Mouse (Mus musculus) kidney, embryonic 16.5 days (tissue): ENCODE results near the gene Tarm1. TPM values are rescaled to one million over a fixed set of nuclear protein-coding genes. Genes with fewer than 3 reads are reported as not detected.

Experiments
- ATAC-seq: fragments of 200-750 bp; cut with Nextera tagmentation; 2 replicates; pipeline ENCODE4 v1.8.0; 2017; ENCODE audit warnings: moderate TSS enrichment; ENCODE audit not compliant: low FRiP score, low TSS enrichment
- H3K27ac ChIP-seq: fragments of 300-500 bp; sonication (generic); 2 replicates; pipeline ENCODE4 v1.5.1; 2014; ENCODE audit warnings: low read length
- H3K27me3 ChIP-seq: fragments of 300-500 bp; sonication (generic); 2 replicates; pipeline ENCODE4 v1.6.1; 2014; ENCODE audit warnings: low read length, control low read depth, mixed read lengths; ENCODE audit not compliant: insufficient read depth
- H3K36me3 ChIP-seq: fragments of 300-500 bp; sonication (generic); 2 replicates; pipeline ENCODE4 v1.6.1; 2014; ENCODE audit warnings: low read length, control low read depth, mixed read lengths; ENCODE audit not compliant: insufficient read depth
- H3K4me1 ChIP-seq: fragments of 300-500 bp; sonication (generic); 2 replicates; pipeline ENCODE4 v1.6.1; 2014; ENCODE audit warnings: low read length, control low read depth, mixed read lengths; ENCODE audit not compliant: insufficient read depth
- H3K4me2 ChIP-seq: fragments of 300-500 bp; sonication (generic); replicated peaks from 2 replicates; pipeline ENCODE4 v1.6.1; 2014; ENCODE audit warnings: low read depth, low read length
- H3K4me3 ChIP-seq: fragments of 300-500 bp; sonication (generic); 2 replicates; pipeline ENCODE4 v1.5.1; 2014; ENCODE audit warnings: mild to moderate bottlenecking, low read length
- H3K9ac ChIP-seq: fragments of 300-500 bp; sonication (generic); replicated peaks from 2 replicates; pipeline ENCODE4 v1.6.1; 2014; ENCODE audit warnings: low read length
- H3K9me3 ChIP-seq: fragments of 300-500 bp; sonication (generic); 2 replicates; pipeline ENCODE4 v1.6.1; 2016; ENCODE audit warnings: low read length, control low read depth
- WGBS: fragments of 180-500 bp; shearing (Covaris S2); extraction: QIAGEN DNeasy Blood & Tissue Kit; methylation state at CpG from one replicate; pipeline ENCODE4 v1.1.7; 2014; 5-methylcytosine and 5-hydroxymethylcytosine counted together
- polyA plus RNA-seq: library from polyadenylated mRNA; unstranded; fragments of >200 nt; fragmentation: Nextera tagmentation; extraction: Ambion mirVana; gene quantifications from 2 replicates; pipeline ENCODE4 v1.2.1, GENCODE M21; 2015

Tarm1 gene
- polyA plus RNA-seq: 0.12 TPM in 1 of 2 replicates, not detected in the other

DNA sequence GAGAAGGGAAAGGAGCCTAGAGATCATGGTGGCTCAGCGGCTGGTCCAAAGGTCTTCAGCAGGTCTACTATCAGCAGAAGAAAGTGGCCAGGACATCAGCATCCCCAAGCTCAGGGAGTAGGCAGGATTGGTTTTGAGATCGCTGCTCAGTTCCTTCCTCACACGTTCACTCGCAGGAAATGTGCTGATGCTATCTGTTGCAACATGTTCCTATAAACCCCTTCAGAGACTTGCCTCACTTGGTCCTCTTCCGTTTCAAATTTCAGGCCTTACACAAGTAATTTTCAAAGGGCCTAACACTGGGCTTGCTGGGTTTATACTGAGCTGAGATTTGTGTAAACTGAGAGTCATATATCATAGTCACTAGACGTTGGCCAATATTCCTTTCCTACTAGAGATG is at the start of gene Tarm1:
TSS of gene Tarm1 (minus strand) at position 186 of the 400 bp plus-strand sequence.
- Histone ChIP-seq H3K4me1 (no peaks in the 10 kb centered on the region), H3K27ac (no peak within 1 kb of the TSS), H3K4me2 (no peak within 1 kb of the TSS), H3K9me3 (peaks cover 9% of the 10 kb centered on the region; the same call in 1 of the 2 replicates), H3K4me3 (no peak within 1 kb of the TSS), H3K36me3 (no peaks in the 10 kb centered on the region), H3K9ac (no peak within 1 kb of the TSS), H3K27me3 (no peaks in the 10 kb centered on the region)
- ATAC-seq: no peak
- 84% methylated on average over 6 of the region's 6 CpGs for WGBS

DNA sequence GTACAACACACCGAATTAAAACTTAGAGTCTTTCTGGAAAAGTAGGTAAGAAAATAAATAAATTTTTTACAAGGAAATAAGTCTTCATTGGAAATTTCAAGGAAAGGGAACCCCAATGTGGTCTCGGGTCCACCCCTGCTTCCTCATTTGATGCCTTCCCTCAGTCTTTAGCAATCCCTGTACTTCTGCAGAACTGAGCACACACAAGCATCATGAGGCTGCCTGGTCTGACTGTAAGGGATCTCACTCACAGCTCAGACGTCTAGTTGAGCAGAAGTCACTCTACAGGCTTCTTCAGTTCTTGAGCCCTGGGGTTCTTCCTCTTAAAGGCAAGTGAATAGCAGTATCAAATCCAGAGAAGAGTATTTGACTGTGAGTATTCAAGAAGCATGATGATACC is 3.5 kb upstream of the Tarm1 start:
- H3K4me2 ChIP-seq: no peak overlapping the region
- H3K36me3 ChIP-seq: no peaks in the 10 kb centered on the region
- H3K27me3 ChIP-seq: no peaks in the 10 kb centered on the region
- no peak overlapping the region for H3K9ac ChIP-seq
- no peak for ATAC-seq
- peaks cover 9% of the 10 kb centered on the region; the same call in 1 of the 2 replicates for H3K9me3 ChIP-seq
- no peak overlapping the region for H3K4me3 ChIP-seq
- WGBS: 79% methylated on average over 3 of the region's 3 CpGs
- no peak overlapping the region for H3K27ac ChIP-seq
- no peaks in the 10 kb centered on the region for H3K4me1 ChIP-seq

DNA sequence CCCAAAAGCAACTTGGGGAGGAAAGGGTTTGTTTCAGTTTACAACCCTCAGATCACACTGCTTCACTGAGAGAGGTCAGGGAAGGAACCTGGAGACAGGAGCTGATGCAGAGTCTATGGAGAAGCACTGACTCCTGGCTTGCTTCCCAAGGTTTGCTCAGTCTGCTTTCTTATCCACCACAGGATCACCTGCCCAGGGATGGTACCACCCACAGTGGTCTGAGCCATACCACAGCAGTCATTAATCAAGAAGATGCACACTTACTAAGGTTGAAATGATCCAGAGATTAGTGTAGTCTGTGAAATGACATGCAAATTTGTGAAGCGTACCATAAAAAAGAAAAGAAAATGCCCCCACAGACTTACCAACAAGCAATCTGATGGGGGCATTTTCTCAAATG is 2.0 kb downstream of the Tarm1 start:
- Histone ChIP-seq H3K9ac (no peak overlapping the region), H3K4me3 (no peak overlapping the region), H3K4me2 (no peak overlapping the region), H3K4me1 (no peaks in the 10 kb centered on the region), H3K27me3 (no peaks in the 10 kb centered on the region), H3K27ac (no peak overlapping the region), H3K36me3 (no peaks in the 10 kb centered on the region), H3K9me3 (peaks cover 9% of the 10 kb centered on the region; the same call in 1 of the 2 replicates)
- 94% methylated on average over 1 of the region's 1 CpGs for WGBS
- no peak for ATAC-seq

DNA sequence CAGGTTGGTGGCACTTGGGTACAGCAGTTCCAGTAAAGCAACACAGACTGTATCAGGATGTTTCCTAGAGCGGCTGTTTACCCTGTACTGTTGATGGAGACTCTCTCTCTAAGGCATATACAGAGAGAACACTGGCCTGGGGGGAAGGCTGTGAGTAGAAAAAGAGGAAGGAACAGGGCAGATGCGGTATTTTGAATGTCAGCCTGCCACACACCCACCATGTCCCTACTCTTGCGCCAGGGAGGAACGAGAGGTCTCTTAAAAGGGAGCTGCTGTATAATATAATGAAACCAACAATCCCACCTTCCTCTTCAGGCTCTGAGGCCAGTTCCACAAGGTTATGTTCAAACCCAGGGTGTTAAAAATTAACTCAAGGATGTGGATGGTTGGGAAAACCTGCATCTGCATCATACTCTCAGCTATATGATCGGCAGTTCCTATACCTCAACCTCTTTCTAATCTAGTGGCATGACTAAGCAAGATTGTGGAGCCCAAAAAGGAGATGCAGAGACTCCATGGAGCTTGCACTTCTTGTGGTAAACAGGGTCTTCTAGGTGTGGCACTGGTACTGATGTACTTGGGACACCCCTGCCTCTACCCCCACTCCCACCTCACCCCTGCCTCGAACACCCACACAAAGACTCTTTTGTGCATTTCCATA is 20.3 kb downstream of the Tarm1 start:
- Histone ChIP-seq H3K4me1 (no peaks in the 10 kb centered on the region), H3K9ac (no peak overlapping the region), H3K9me3 (no peaks in the 10 kb centered on the region), H3K27me3 (no peaks in the 10 kb centered on the region), H3K36me3 (no peaks in the 10 kb centered on the region), H3K4me3 (no peak overlapping the region), H3K27ac (no peak overlapping the region), H3K4me2 (no peak overlapping the region)
- WGBS: 86% methylated on average over 6 of the region's 6 CpGs
- no peak for ATAC-seq

DNA sequence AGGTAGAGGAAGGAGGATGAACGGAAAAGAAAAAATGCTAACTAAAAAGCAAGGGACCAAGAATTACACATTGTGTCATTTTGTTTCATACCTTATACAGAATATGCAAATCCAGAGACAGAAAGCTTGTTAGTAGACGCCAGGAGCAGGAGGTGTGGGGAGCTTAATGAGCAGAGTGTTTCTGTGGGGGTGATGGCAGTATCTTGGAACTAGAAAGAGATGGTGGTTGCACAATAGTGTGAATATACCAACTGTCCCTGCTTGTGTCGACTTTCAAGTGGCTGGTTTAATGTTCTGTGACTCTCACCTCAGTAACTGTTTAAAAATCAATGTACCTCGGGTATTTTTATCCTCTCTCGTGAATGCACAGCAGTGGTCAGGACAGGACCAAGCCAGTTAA is 25.7 kb downstream of the Tarm1 start:
- Histone ChIP-seq H3K27me3 (no peaks in the 10 kb centered on the region), H3K27ac (no peak overlapping the region), H3K9me3 (no peaks in the 10 kb centered on the region), H3K4me3 (no peak overlapping the region), H3K9ac (no peak overlapping the region), H3K36me3 (no peaks in the 10 kb centered on the region), H3K4me2 (no peak overlapping the region), H3K4me1 (peaks cover 3% of the 10 kb centered on the region; the same call in 1 of the 2 replicates)
- 62% methylated on average over 5 of the region's 5 CpGs for WGBS
- ATAC-seq: no peak

DNA sequence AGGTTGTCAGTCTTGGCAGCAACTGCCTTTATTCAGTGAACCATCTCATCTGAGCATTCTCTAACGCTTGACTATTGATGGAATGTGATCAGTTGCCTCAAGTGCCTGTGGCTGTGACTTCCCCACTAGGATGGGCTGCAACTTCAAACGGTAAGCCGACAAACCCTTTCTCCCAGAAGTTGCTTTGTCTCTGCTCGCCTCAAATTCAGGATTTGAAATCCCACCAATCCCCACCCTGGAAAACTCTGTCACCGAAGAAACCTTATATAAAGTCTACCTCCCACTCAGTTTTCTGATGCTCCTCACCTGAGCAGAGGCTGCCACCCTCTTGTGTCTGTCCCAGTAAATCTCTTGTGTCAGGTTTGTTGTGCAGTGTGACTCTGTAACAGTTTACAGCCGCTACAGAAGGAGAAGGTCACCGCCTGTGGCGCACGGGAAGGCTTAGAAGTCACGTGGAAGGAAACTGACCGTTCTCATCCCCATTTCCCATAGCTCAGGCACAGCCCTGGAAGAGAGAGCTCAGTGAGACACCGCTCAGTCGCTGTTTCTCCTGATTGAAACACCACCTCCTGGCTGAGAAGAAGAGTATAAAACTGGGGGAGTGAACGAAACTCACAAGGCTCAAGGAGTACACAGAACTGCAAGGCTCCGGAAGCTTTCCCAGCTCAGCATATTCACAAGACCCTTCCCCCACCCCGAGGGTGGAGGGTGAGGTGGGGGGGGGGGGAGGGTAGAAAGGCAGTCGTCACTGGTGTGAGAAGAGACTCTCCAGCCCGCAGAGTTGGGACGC is 27.9 kb downstream of the Tarm1 start:
- no peaks in the 10 kb centered on the region for H3K36me3 ChIP-seq
- WGBS: 5% methylated on average over 19 of the region's 19 CpGs
- no peaks in the 10 kb centered on the region for H3K27me3 ChIP-seq
- 0 out of 2 replicates have a peak overlapping the region, but pooled peaks have one; percentile 10 for H3K4me3 ChIP-seq
- peak overlapping the region; percentile 24 for H3K4me2 ChIP-seq
- ATAC-seq: peak; percentile 65; the same call in 1 of the 2 replicates
- H3K4me1 ChIP-seq: peaks cover 3% of the 10 kb centered on the region; the same call in 1 of the 2 replicates
- no peak overlapping the region for H3K9ac ChIP-seq
- no peaks in the 10 kb centered on the region for H3K9me3 ChIP-seq
- no peak overlapping the region for H3K27ac ChIP-seq

DNA sequence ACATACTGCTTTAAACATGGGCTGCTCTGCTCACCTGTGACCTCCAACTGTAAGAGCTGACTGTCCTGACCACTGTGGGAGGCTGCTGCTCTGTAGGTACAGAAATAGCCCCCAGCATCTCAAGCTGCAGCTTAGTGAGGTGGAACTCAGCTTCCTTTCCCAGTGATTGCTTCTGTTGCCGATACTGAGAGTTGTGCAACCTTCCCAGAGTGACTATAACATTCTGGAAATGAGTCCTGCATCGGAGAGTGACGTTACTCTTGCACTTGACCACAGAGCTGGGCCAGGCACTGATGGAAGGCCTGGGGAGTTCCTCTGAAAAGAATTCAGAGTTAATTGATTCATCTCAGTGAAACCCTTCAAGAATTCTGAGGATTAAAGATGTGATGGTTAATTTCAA is 29.6 kb downstream of the Tarm1 start:
- H3K27me3 ChIP-seq: no peaks in the 10 kb centered on the region

DNA sequence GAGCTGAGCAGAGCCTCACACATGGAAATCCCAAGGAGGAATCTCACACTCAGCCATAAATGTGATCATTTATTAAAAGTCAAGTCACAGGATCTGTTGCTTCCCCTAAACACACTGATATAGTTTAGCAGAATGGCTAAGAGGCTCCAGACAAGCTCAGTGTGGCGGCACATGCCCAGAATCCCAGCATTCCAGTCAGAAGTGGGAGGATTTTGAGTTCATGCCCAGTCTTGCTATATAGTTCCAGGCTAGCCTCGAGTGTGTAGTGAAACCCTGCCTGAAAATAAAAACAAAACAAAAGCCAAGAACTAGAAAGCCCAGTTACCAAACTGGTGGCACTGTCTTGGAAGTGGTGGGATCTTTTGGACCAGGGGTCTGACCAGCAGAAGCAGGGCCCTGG is 33.8 kb downstream of the Tarm1 start:
- no peak overlapping the region for H3K4me2 ChIP-seq
- H3K27ac ChIP-seq: no peak overlapping the region
- H3K27me3 ChIP-seq: no peaks in the 10 kb centered on the region
- H3K36me3 ChIP-seq: no peaks in the 10 kb centered on the region
- H3K4me1 ChIP-seq: no peaks in the 10 kb centered on the region
- H3K9me3 ChIP-seq: no peaks in the 10 kb centered on the region
- ATAC-seq: no peak
- 65% methylated on average over 2 of the region's 2 CpGs for WGBS
- H3K9ac ChIP-seq: no peak overlapping the region
- no peak overlapping the region for H3K4me3 ChIP-seq

More for the DNA sequence above, 29.6 kb downstream of the Tarm1 start:
- Histone ChIP-seq H3K4me3 (no peak overlapping the region), H3K9me3 (no peaks in the 10 kb centered on the region), H3K4me2 (no peak overlapping the region), H3K9ac (no peak overlapping the region), H3K27ac (no peak overlapping the region), H3K4me1 (peaks cover 3% of the 10 kb centered on the region; the same call in 1 of the 2 replicates), H3K36me3 (no peaks in the 10 kb centered on the region)
- no peak for ATAC-seq
- WGBS: 71% methylated on average over 3 of the region's 3 CpGs

DNA sequence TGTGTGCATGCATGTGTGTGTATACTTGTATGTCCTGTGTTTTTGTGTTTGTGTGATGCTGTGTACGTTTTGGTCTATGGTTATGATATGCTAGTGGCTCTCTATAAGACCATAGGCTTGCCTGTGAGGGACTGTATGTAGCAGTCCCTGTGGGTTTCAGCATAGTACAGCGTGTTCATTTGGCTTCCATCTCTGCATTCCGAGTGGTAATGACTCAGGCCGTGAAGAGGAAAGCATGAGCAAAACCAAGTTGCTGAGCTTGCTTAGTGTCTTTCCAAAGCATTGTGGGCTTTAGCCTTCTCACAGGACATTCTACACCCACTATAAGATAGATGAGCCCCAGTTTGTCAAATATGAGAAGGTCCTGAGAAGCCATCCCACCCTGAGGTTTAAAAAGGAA is 39.1 kb downstream of the Tarm1 start:
- no peaks in the 10 kb centered on the region for H3K36me3 ChIP-seq
- no peak overlapping the region for H3K9ac ChIP-seq
- no peaks in the 10 kb centered on the region for H3K4me1 ChIP-seq
- 86% methylated on average over 4 of the region's 4 CpGs for WGBS
- ATAC-seq: no peak
- H3K4me2 ChIP-seq: no peak overlapping the region
- no peaks in the 10 kb centered on the region for H3K27me3 ChIP-seq
- no peak overlapping the region for H3K4me3 ChIP-seq
- no peaks in the 10 kb centered on the region for H3K9me3 ChIP-seq
- no peak overlapping the region for H3K27ac ChIP-seq

DNA sequence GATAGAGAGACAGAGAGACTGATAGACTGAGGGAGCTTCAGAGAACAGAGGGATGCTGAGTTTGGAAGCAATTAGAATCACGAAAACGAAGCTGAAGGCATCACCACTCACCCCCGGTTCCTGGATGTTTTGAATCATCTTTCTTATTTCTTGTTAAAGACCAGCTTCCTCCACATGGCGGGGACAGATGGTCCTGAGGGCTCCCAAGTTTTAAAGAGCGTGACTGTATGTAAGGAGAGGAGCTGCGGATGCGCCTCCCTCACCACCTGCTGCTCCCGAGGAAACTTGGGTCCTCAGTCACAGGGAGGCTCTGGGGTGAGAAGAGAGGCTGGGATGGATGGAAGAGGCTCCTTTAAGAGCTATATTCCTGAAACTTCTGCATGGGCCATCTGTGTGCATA is 42.2 kb downstream of the Tarm1 start:
- H3K27me3 ChIP-seq: no peaks in the 10 kb centered on the region
- no peaks in the 10 kb centered on the region for H3K9me3 ChIP-seq
- no peaks in the 10 kb centered on the region for H3K36me3 ChIP-seq
- no peak overlapping the region for H3K4me3 ChIP-seq
- no peak overlapping the region for H3K27ac ChIP-seq
- H3K9ac ChIP-seq: no peak overlapping the region
- no peak for ATAC-seq
- 85% methylated on average over 8 of the region's 8 CpGs for WGBS
- H3K4me2 ChIP-seq: no peak overlapping the region
- H3K4me1 ChIP-seq: no peaks in the 10 kb centered on the region
